ENCODE assay signal across 8 mouse cellular contexts in the genomic region with DNA sequence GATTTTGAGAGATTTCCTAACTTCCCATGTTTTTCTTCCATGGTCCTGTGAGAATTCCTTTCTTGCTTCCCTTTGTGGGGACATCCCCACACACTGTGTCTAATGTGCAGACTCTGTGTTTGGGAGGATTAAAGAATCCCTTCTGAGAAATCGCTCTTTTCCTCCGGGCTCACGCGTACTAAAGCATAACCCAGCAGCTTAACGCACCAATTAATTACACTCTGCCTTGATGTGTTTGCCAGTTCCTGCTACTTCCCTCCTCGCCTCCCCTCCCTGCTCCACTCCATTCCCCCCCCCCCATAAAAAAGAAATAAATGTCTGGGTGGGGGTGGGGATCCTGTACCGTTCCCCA. TPM values are rescaled to one million over a fixed set of nuclear protein-coding genes. Genes with fewer than 3 reads are reported as not detected.
DNase-seq lines count a peak whose midpoint lies in the region; ATAC-seq lines count a peak whose summit lies in the region.

No protein-coding gene starts in this region.

- H3K4me1 ChIP-seq in heart, embryonic 13.5 days, result peaks cover 47% of the 10 kb centered on the region
- peaks cover 44% of the 10 kb centered on the region for H3K4me1 ChIP-seq in hindbrain, embryonic 10.5 days (replicated peaks)
- H3K4me1 ChIP-seq in midbrain, embryonic 13.5 days (replicated peaks), result peaks cover 57% of the 10 kb centered on the region

- WGBS in heart, embryonic 13.5 days, result 24% methylated on average over 7 of the region's 7 CpGs
- WGBS in hindbrain, embryonic 10.5 days, result 12% methylated on average over 7 of the region's 7 CpGs
- 0% methylated on average over 7 of the region's 7 CpGs for WGBS in midbrain, embryonic 13.5 days

- no peaks in the 10 kb centered on the region for H3K36me3 ChIP-seq in heart, embryonic 13.5 days
- H3K36me3 ChIP-seq in hindbrain, embryonic 10.5 days, result no peaks in the 10 kb centered on the region
- H3K36me3 ChIP-seq in midbrain, embryonic 13.5 days, result no peaks in the 10 kb centered on the region

- DNase-seq in heart, postnatal 14 days, result no peak
- peak; percentile 22 for DNase-seq in brain, adult 2 months (ENCODE audit: low read depth, low spot score)
- no peak for DNase-seq in hindbrain, embryonic 10.5 days (ENCODE audit: low spot score)
- DNase-seq in urinary bladder, adult 2 months (ENCODE audit: low spot score), result no peak
- DNase-seq in T-cell, adult 2 months (ENCODE audit: low spot score), result no peak
- DNase-seq in left cerebral cortex, postnatal 10 days (ENCODE audit: extremely low spot score in 1 of 2, low spot score in 2 of 2), result no peak

- H3K27me3 ChIP-seq in heart, embryonic 13.5 days (replicated peaks), result peaks cover 53% of the 10 kb centered on the region
- peaks cover 44% of the 10 kb centered on the region for H3K27me3 ChIP-seq in hindbrain, embryonic 10.5 days (ENCODE audit: insufficient read depth, poor library complexity, severe bottlenecking)
- H3K27me3 ChIP-seq in midbrain, embryonic 13.5 days, result peaks cover 13% of the 10 kb centered on the region

- peak overlapping the region; percentile 50 for H3K4me3 ChIP-seq in heart, embryonic 13.5 days
- H3K4me3 ChIP-seq in hindbrain, embryonic 10.5 days, result peak overlapping the region; percentile 66
- peak overlapping the region; percentile 51 for H3K4me3 ChIP-seq in midbrain, embryonic 13.5 days (replicated peaks)

- H3K9me3 ChIP-seq in heart, embryonic 13.5 days, result peaks cover 4% of the 10 kb centered on the region
- peaks cover 7% of the 10 kb centered on the region for H3K9me3 ChIP-seq in hindbrain, embryonic 10.5 days
- H3K9me3 ChIP-seq in midbrain, embryonic 13.5 days, result no peaks in the 10 kb centered on the region

- H3K27ac ChIP-seq in heart, embryonic 13.5 days (replicated peaks), result no peak overlapping the region
- H3K27ac ChIP-seq in hindbrain, embryonic 10.5 days, result no peak overlapping the region
- 0 out of 2 replicates have a peak overlapping the region, but pooled peaks have one; percentile 14 for H3K27ac ChIP-seq in midbrain, embryonic 13.5 days

- peak overlapping the region; percentile 96 for H3K4me2 ChIP-seq in heart, embryonic 13.5 days
- H3K4me2 ChIP-seq in midbrain, embryonic 13.5 days (replicated peaks), result peak overlapping the region; percentile 93

- peak overlapping the region; percentile 73; the same call in 1 of the 2 replicates for H3K9ac ChIP-seq in heart, embryonic 13.5 days
- peak overlapping the region; percentile 71 for H3K9ac ChIP-seq in midbrain, embryonic 13.5 days (replicated peaks)

- intact Hi-C loops in heart, postnatal 14 days (cut with DNase I), result no loop called here
- intact Hi-C loops in left cerebral cortex, postnatal 10 days (cut with DNase I), result loop anchor here (5.0 to 10.0 kb wide), 2 partner anchors 93 to 166 kb away; no protein-coding TSS in a partner anchor

- no peak for ATAC-seq in heart, embryonic 13.5 days (ENCODE audit: extremely low read depth, insufficient number of reproducible peaks, low FRiP score, low TSS enrichment)
- no peak for ATAC-seq in midbrain, embryonic 13.5 days

RNA-seq across cellular contexts. Expression of gene Kcnn3, which starts 1.5 kb away (rescaled TPM):
- 2.2 and 2.3 TPM in 2 replicates for polyA plus RNA-seq in heart, embryonic 13.5 days (2015; fragmentation: Nextera tagmentation; extraction: Ambion mirVana)
- 1 to 10 TPM; 4.0 to 6.5 TPM for total RNA-seq in heart, postnatal 14 days (2021)
- 1.2 TPM in 2 replicates for polyA plus RNA-seq in hindbrain, embryonic 10.5 days (2016; fragmentation: Nextera tagmentation; extraction: Ambion mirVana)
- polyA plus RNA-seq in midbrain, embryonic 13.5 days (2015; fragmentation: Nextera tagmentation; extraction: Ambion mirVana), result 4.4 and 5.0 TPM in 2 replicates
- 10.6 and 16.4 TPM in 2 replicates for polyA plus RNA-seq in urinary bladder, adult 2 months (2012; rRNA removed)
- total RNA-seq in left cerebral cortex, postnatal 10 days (2021), result 10 to 100 TPM; 22.9 to 23.7 TPM
